ENCODE assay signal across 12 mouse cellular contexts in the genomic region with DNA sequence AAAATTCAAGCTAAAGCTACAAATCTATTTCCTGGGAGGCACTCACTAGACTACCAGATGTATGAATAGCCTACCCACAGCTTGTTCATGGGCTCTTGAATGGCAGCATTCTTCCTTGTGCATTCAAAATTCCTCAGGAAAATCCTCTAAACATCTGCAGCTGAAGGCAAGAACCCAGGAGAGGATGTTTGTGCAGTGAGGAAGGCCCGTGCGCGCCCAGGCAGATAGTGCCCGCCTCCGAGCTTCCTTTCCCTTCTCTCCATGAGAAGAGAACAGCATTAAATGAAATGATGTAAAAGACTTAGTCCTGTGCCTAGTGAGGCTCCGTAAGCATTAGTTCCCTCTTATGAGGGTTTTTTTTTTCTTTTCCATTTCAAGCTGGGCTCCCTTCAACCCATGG. TPM values are rescaled to one million over a fixed set of nuclear protein-coding genes. Genes with fewer than 3 reads are reported as not detected.
A peak's percentile ranks its signal among the peaks of the same experiment; 100 is the strongest.
DNase-seq lines count a peak whose midpoint lies in the region; ATAC-seq and TF ChIP-seq lines count a peak whose summit lies in the region.
"Had no signal": no experiment of that assay in that cellular context is flagged by ENCODE, and none has a peak within 500 bp of the region (broad histone marks: within the 10 kb centered on the region; RNA-seq: fewer than 3 reads in every experiment).

No protein-coding gene starts in this region.

- DNase-seq in heart, postnatal 14 days = no peak
- no peak for DNase-seq in kidney, postnatal 0 days (ENCODE audit: low spot score)
- no peak for DNase-seq in kidney, adult 8-10 months
- DNase-seq in heart, postnatal 0 days (ENCODE audit: low spot score) = no peak
- no peak for DNase-seq in cerebellum, adult 8-10 months
- DNase-seq: gastrocnemius, postnatal 36 days; thymus, postnatal 36 days had no signal

- H3K36me3 ChIP-seq in heart, embryonic 14.5 days (ENCODE audit: control insufficient read depth, insufficient read depth, low read length) = no peaks in the 10 kb centered on the region
- no peaks in the 10 kb centered on the region for H3K36me3 ChIP-seq in kidney, postnatal 0 days (ENCODE audit: insufficient read depth, low read length)
- H3K36me3 ChIP-seq in embryonic facial prominence, embryonic 12.5 days = no peaks in the 10 kb centered on the region
- H3K36me3 ChIP-seq in heart, postnatal 0 days (replicated peaks; ENCODE audit: control insufficient read depth, insufficient read depth, low read length) = no peaks in the 10 kb centered on the region
- H3K36me3 ChIP-seq: liver, embryonic 15.5 days had no signal

- WGBS in heart, embryonic 14.5 days = 60% methylated on average over 6 of the region's 6 CpGs
- 69% methylated on average over 6 of the region's 6 CpGs for WGBS in kidney, postnatal 0 days
- WGBS in embryonic facial prominence, embryonic 12.5 days = 47% methylated on average over 6 of the region's 6 CpGs
- WGBS in heart, postnatal 0 days = 63% methylated on average over 6 of the region's 6 CpGs

- no peaks in the 10 kb centered on the region for H3K9me3 ChIP-seq in heart, embryonic 14.5 days (ENCODE audit: control insufficient read depth, low read length)
- H3K9me3 ChIP-seq in kidney, postnatal 0 days (replicated peaks; ENCODE audit: low read length) = no peaks in the 10 kb centered on the region
- no peaks in the 10 kb centered on the region for H3K9me3 ChIP-seq in embryonic facial prominence, embryonic 12.5 days
- no peaks in the 10 kb centered on the region for H3K9me3 ChIP-seq in heart, postnatal 0 days (replicated peaks; ENCODE audit: control insufficient read depth, low read length)
- H3K9me3 ChIP-seq: liver, embryonic 15.5 days had no signal

- intact Hi-C loops in heart, postnatal 14 days (cut with DNase I) = no loop called here

- H3K4me1 ChIP-seq in heart, embryonic 14.5 days (ENCODE audit: control insufficient read depth in 2 of 2, insufficient read depth in 2 of 2, low read length in 2 of 2) = peaks cover 8 to 24% of the 10 kb centered on the region in 2 experiments
- H3K4me1 ChIP-seq in kidney, postnatal 0 days (replicated peaks; ENCODE audit: insufficient read depth, low read length) = peaks cover 4% of the 10 kb centered on the region
- H3K4me1 ChIP-seq in embryonic facial prominence, embryonic 12.5 days = peaks cover 13% of the 10 kb centered on the region
- peaks cover 16% of the 10 kb centered on the region for H3K4me1 ChIP-seq in heart, postnatal 0 days (ENCODE audit: control insufficient read depth, insufficient read depth)
- H3K4me1 ChIP-seq: liver, embryonic 15.5 days had no signal

- ATAC-seq in heart, embryonic 14.5 days (ENCODE audit: insufficient number of reproducible peaks, insufficient read depth, low FRiP score, low read depth) = no peak
- no peak for ATAC-seq in kidney, postnatal 0 days (replicated peaks; ENCODE audit: low FRiP score, low read depth)
- no peak for ATAC-seq in embryonic facial prominence, embryonic 12.5 days (ENCODE audit: insufficient number of reproducible peaks, insufficient read depth, low FRiP score, low TSS enrichment)
- ATAC-seq in heart, postnatal 0 days (ENCODE audit: insufficient read depth, low read depth) = no peak
- ATAC-seq in CD4-positive, CD25-positive, alpha-beta regulatory T cell, adult 4 months = no peak

- H3K4me3 ChIP-seq in heart, embryonic 14.5 days (ENCODE audit: control insufficient read depth in 1 of 2, insufficient read depth in 1 of 2, low read depth in 1 of 2, low read length in 2 of 2) = no peak overlapping the region
- H3K4me3 ChIP-seq in kidney, postnatal 0 days (replicated peaks; ENCODE audit: low read depth, low read length) = no peak overlapping the region
- H3K4me3 ChIP-seq in embryonic facial prominence, embryonic 12.5 days = no peak overlapping the region
- no peak overlapping the region for H3K4me3 ChIP-seq in heart, postnatal 0 days (ENCODE audit: low read depth, low read length)
- H3K4me3 ChIP-seq: liver, embryonic 15.5 days had no signal

- H3K27me3 ChIP-seq in heart, embryonic 14.5 days (ENCODE audit: control insufficient read depth, insufficient read depth, low read length) = no peaks in the 10 kb centered on the region
- no peaks in the 10 kb centered on the region for H3K27me3 ChIP-seq in kidney, postnatal 0 days (ENCODE audit: insufficient read depth, low read length)
- H3K27me3 ChIP-seq in embryonic facial prominence, embryonic 12.5 days = no peaks in the 10 kb centered on the region
- no peaks in the 10 kb centered on the region for H3K27me3 ChIP-seq in heart, postnatal 0 days (ENCODE audit: control insufficient read depth, insufficient read depth, low read length)
- H3K27me3 ChIP-seq: liver, embryonic 15.5 days had no signal

- no peak overlapping the region for H3K9ac ChIP-seq in heart, embryonic 14.5 days (ENCODE audit: low read length)
- H3K9ac ChIP-seq in kidney, postnatal 0 days (ENCODE audit: low read depth, low read length) = no peak overlapping the region
- no peak overlapping the region for H3K9ac ChIP-seq in embryonic facial prominence, embryonic 12.5 days
- H3K9ac ChIP-seq in heart, postnatal 0 days (replicated peaks; ENCODE audit: low read depth, low read length) = no peak overlapping the region
- H3K9ac ChIP-seq: liver, embryonic 15.5 days had no signal

- no peak for TF ChIP-seq CTCF in kidney, postnatal 0 days (IDR thresholded peaks at IDR 0.05; ENCODE audit: low read depth)
- no peak for TF ChIP-seq CTCF in heart, postnatal 0 days (IDR thresholded peaks at IDR 0.05; ENCODE audit: low read depth)

- peak overlapping the region; percentile 75 to 76 for H3K27ac ChIP-seq in heart, embryonic 14.5 days (replicated peaks in 1 of 2; ENCODE audit: control insufficient read depth in 1 of 2, insufficient read depth in 1 of 2, low read depth in 2 of 2, low read length in 2 of 2)
- H3K27ac ChIP-seq in kidney, postnatal 0 days = peak overlapping the region; percentile 21
- H3K27ac ChIP-seq in embryonic facial prominence, embryonic 12.5 days = peak overlapping the region; percentile 76
- peak overlapping the region; percentile 64 for H3K27ac ChIP-seq in heart, postnatal 0 days (ENCODE audit: low read depth)
- H3K27ac ChIP-seq: liver, embryonic 15.5 days had no signal

- peak overlapping the region; percentile 0; the same call in 1 of the 2 replicates for H3K4me2 ChIP-seq in heart, embryonic 14.5 days (ENCODE audit: low read length)
- H3K4me2 ChIP-seq in kidney, postnatal 0 days (ENCODE audit: low read length) = no peak overlapping the region
- H3K4me2 ChIP-seq in embryonic facial prominence, embryonic 12.5 days (replicated peaks) = no peak overlapping the region
- no peak overlapping the region for H3K4me2 ChIP-seq in heart, postnatal 0 days (ENCODE audit: low read depth, low read length)
- H3K4me2 ChIP-seq: liver, embryonic 15.5 days had no signal

- no peak for TF ChIP-seq EP300 in heart, postnatal 0 days (IDR thresholded peaks at IDR 0.05; ENCODE audit: low read depth)

RNA-seq across cellular contexts. Expression of gene Cald1, which starts 24.6 kb away (rescaled TPM):
- 122 and 123 TPM in 2 replicates for polyA plus RNA-seq in heart, embryonic 14.5 days (2014; fragmentation: Nextera tagmentation; extraction: Ambion mirVana)
- 10 to 100 TPM; 56.0 to 59.6 TPM for total RNA-seq in heart, postnatal 14 days (2021)
- 233 and 263 TPM in 2 replicates for polyA plus RNA-seq in kidney, postnatal 0 days (2015; fragmentation: Nextera tagmentation; extraction: Ambion mirVana)
- polyA plus RNA-seq in embryonic facial prominence, embryonic 12.5 days (2016; fragmentation: Nextera tagmentation; extraction: Ambion mirVana) = 342 and 370 TPM in 2 replicates
- total RNA-seq in heart, postnatal 0 days (2014; rRNA removed; ENCODE audit: low replicate concordance) = 29.2 and 56.6 TPM in 2 replicates
- 105 and 106 TPM in 2 replicates for polyA plus RNA-seq in heart, postnatal 0 days (2015; fragmentation: Nextera tagmentation; extraction: Ambion mirVana)
- under 1 TPM in 1 of 2 experiments, not detected in 1; 0.15 TPM for polyA plus RNA-seq in CD4-positive, CD25-positive, alpha-beta regulatory T cell, adult 4 months (2017; shearing (Covaris generic))
- total RNA-seq: megakaryocyte-erythroid progenitor cell, adult 5-6 weeks had no signal

Comparison
In these comparisons a context has a peak if more than half of its experiments do, and no peak if none do; other contexts are left out.
1. H3K27ac ChIP-seq: peak in every context shown above with its lines; median percentile 76 in embryonic facial prominence, embryonic 12.5 days; 76 in heart, embryonic 14.5 days; 64 in heart, postnatal 0 days; 21 in kidney, postnatal 0 days.
2. RNA of gene Cald1, which starts 24.6 kb away (polyA plus RNA-seq): 342 to 370 TPM in embryonic facial prominence, embryonic 12.5 days, 233 to 263 TPM in kidney, postnatal 0 days, 122 to 123 TPM in heart, embryonic 14.5 days and 105 to 106 TPM in heart, postnatal 0 days; 0.15 TPM in CD4-positive, CD25-positive, alpha-beta regulatory T cell, adult 4 months; every median in the first group is over 10 times any median in the second.